8 mouse cellular contexts compared by ENCODE assay signal in the genomic region with DNA sequence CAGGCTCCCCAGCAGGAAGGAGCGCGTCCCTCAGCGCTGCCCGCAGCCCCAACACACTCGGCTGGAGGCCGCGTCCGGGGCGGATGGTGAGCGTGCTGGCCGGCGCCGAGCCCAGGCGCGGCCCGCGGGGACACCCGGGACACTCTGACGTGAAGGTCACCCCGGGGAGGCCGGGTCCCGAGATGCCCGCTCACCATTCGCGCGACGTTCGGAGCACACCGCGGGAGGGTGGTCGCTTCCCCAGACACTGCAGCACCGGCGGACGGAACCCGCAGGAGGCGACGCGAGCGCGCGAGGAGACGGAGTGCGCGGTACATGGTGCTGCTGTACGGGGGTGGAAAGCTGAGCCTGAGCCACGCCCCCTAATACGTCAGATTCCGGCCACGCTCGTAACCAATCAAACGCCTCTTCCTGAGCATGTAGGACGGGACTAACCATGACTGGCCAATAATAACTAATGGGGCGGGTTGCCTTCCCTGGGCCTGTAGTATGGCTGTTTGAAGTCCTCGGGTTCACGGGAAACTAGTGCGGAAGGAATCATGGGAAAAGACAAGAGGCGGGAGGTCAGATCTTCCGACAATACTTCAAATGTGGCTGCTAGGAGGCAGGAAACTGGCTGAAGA. TPM values are rescaled to one million over a fixed set of nuclear protein-coding genes. Genes with fewer than 3 reads are reported as not detected.
DNase-seq lines count a peak whose midpoint lies in the region; ATAC-seq and TF ChIP-seq lines count a peak whose summit lies in the region.

A gene (minus strand): TSS at position 379 of the 623 bp plus-strand sequence.

- H3K9me3 ChIP-seq in embryonic facial prominence, embryonic 13.5 days: no peaks in the 10 kb centered on the region
- H3K9me3 ChIP-seq in limb, embryonic 12.5 days: no peaks in the 10 kb centered on the region
- H3K9me3 ChIP-seq in midbrain, embryonic 15.5 days: no peaks in the 10 kb centered on the region

- peak within 1 kb of the TSS; percentile 95 for H3K9ac ChIP-seq in embryonic facial prominence, embryonic 13.5 days
- peak within 1 kb of the TSS; percentile 85 for H3K9ac ChIP-seq in limb, embryonic 12.5 days (replicated peaks)
- peak within 1 kb of the TSS; percentile 97 for H3K9ac ChIP-seq in midbrain, embryonic 15.5 days

- WGBS in embryonic facial prominence, embryonic 13.5 days: under 1% methylated on average over 58 of the region's 58 CpGs
- under 1% methylated on average over 58 of the region's 58 CpGs for WGBS in kidney, adult 2 months
- under 1% methylated on average over 58 of the region's 58 CpGs for WGBS in limb, embryonic 12.5 days
- WGBS in midbrain, embryonic 15.5 days: under 1% methylated on average over 58 of the region's 58 CpGs
- under 1% methylated on average over 58 of the region's 58 CpGs for WGBS in spleen, adult 2 months

- DNase-seq in 3134 (ENCODE audit: extremely low read depth, insufficient read length, low spot score): peak; percentile 91
- DNase-seq in adrenal gland, postnatal 36 days: peak; percentile 95 to 96
- DNase-seq in heart, adult 18-20 months: peak; percentile 97 to 98
- DNase-seq in kidney, adult 2 months: peak; percentile 99
- DNase-seq in spleen, adult 2 months (ENCODE audit: low read depth in 1 of 2, low spot score in 2 of 2): peak; percentile 93 to 95

- peaks cover 12% of the 10 kb centered on the region for H3K4me1 ChIP-seq in embryonic facial prominence, embryonic 13.5 days
- H3K4me1 ChIP-seq in kidney, adult 2 months (ENCODE audit: control insufficient read depth, insufficient read depth, low read length): peaks cover 16% of the 10 kb centered on the region
- peaks cover 9% of the 10 kb centered on the region; the same call in 1 of the 2 replicates for H3K4me1 ChIP-seq in limb, embryonic 12.5 days (replicated peaks)
- H3K4me1 ChIP-seq in midbrain, embryonic 15.5 days: peaks cover 20% of the 10 kb centered on the region
- H3K4me1 ChIP-seq in spleen, adult 2 months (ENCODE audit: control insufficient read depth, insufficient read depth, insufficient read length): peaks cover 8% of the 10 kb centered on the region; the same call in 1 of the 2 replicates

- H3K27me3 ChIP-seq in embryonic facial prominence, embryonic 13.5 days: no peaks in the 10 kb centered on the region
- H3K27me3 ChIP-seq in kidney, adult 2 months (replicated peaks; ENCODE audit: control insufficient read depth, insufficient read depth, low read length): no peaks in the 10 kb centered on the region
- H3K27me3 ChIP-seq in limb, embryonic 12.5 days: no peaks in the 10 kb centered on the region
- H3K27me3 ChIP-seq in midbrain, embryonic 15.5 days (replicated peaks): no peaks in the 10 kb centered on the region
- H3K27me3 ChIP-seq in spleen, adult 2 months (ENCODE audit: control insufficient read depth, insufficient read depth, low read length): no peaks in the 10 kb centered on the region

- no peak for TF ChIP-seq CTCF in kidney, adult 2 months (conservative IDR thresholded peaks at IDR 0.05; ENCODE audit: insufficient read depth, insufficient read length, low read depth, low read length)
- TF ChIP-seq CTCF in spleen, adult 2 months (IDR thresholded peaks at IDR 0.05; ENCODE audit: extremely low read depth, insufficient read depth, insufficient read length, insufficient replicate concordance): no peak

- peak within 1 kb of the TSS; percentile 74 for H3K4me2 ChIP-seq in embryonic facial prominence, embryonic 13.5 days
- H3K4me2 ChIP-seq in limb, embryonic 12.5 days: peak within 1 kb of the TSS; percentile 68
- peak within 1 kb of the TSS; percentile 74 for H3K4me2 ChIP-seq in midbrain, embryonic 15.5 days

- peak; percentile 96 for TF ChIP-seq POLR2A in kidney, adult 2 months (IDR thresholded peaks at IDR 0.05; ENCODE audit: low read depth, low read length)
- peak; percentile 94 for TF ChIP-seq POLR2A in spleen, adult 2 months (IDR thresholded peaks at IDR 0.05; ENCODE audit: low read depth, low read length)

- peaks cover 5% of the 10 kb centered on the region; the same call in 1 of the 2 replicates for H3K36me3 ChIP-seq in embryonic facial prominence, embryonic 13.5 days
- no peaks in the 10 kb centered on the region for H3K36me3 ChIP-seq in kidney, adult 2 months (ENCODE audit: control insufficient read depth, insufficient read depth, low read length)
- no peaks in the 10 kb centered on the region for H3K36me3 ChIP-seq in limb, embryonic 12.5 days
- H3K36me3 ChIP-seq in midbrain, embryonic 15.5 days (replicated peaks): no peaks in the 10 kb centered on the region
- no peaks in the 10 kb centered on the region; the same call in 1 of the 2 replicates for H3K36me3 ChIP-seq in spleen, adult 2 months (ENCODE audit: control insufficient read depth, insufficient read depth, low read length)

- peak; percentile 99 for ATAC-seq in embryonic facial prominence, embryonic 13.5 days (ENCODE audit: insufficient number of reproducible peaks, insufficient read depth, low FRiP score, low TSS enrichment, low read depth)
- ATAC-seq in limb, embryonic 12.5 days (ENCODE audit: insufficient number of reproducible peaks, insufficient read depth, low FRiP score, low TSS enrichment, low read depth): peak; percentile 100
- ATAC-seq in midbrain, embryonic 15.5 days (replicated peaks): peak; percentile 100

- H3K27ac ChIP-seq in embryonic facial prominence, embryonic 13.5 days: peak within 1 kb of the TSS; percentile 87
- H3K27ac ChIP-seq in kidney, adult 2 months (ENCODE audit: insufficient read depth, low read depth, low read length): peak within 1 kb of the TSS; percentile 62
- peak within 1 kb of the TSS; percentile 90 for H3K27ac ChIP-seq in limb, embryonic 12.5 days
- H3K27ac ChIP-seq in midbrain, embryonic 15.5 days: peak within 1 kb of the TSS; percentile 85
- peak within 1 kb of the TSS; percentile 81 for H3K27ac ChIP-seq in spleen, adult 2 months (ENCODE audit: insufficient read depth, low read length)

- H3K4me3 ChIP-seq in embryonic facial prominence, embryonic 13.5 days: peak within 1 kb of the TSS; percentile 89
- H3K4me3 ChIP-seq in kidney, adult 2 months (ENCODE audit: insufficient read depth, low read depth, low read length): peak within 1 kb of the TSS; percentile 77
- H3K4me3 ChIP-seq in limb, embryonic 12.5 days (replicated peaks): peak within 1 kb of the TSS; percentile 68
- peak within 1 kb of the TSS; percentile 93 for H3K4me3 ChIP-seq in midbrain, embryonic 15.5 days
- H3K4me3 ChIP-seq in spleen, adult 2 months (ENCODE audit: extremely low read depth, insufficient read depth, insufficient read length): peak within 1 kb of the TSS; percentile 70

RNA-seq across cellular contexts. Expression of the gene that starts here (rescaled TPM):
- 100 to 1,000 TPM; 199 to 252 TPM for total RNA-seq in adrenal gland, postnatal 36 days (2021)
- 100 and 111 TPM in 2 replicates for polyA plus RNA-seq in embryonic facial prominence, embryonic 13.5 days (2015; fragmentation: Nextera tagmentation; extraction: Ambion mirVana)
- 100 to 1,000 TPM; 574 to 599 TPM for total RNA-seq in heart, adult 18-20 months (2021)
- polyA plus RNA-seq in kidney, adult 2 months (2012; rRNA removed): 117 and 181 TPM in 2 replicates
- polyA plus RNA-seq in limb, embryonic 12.5 days (2016; fragmentation: Nextera tagmentation; extraction: Ambion mirVana): 94.9 and 97.2 TPM in 2 replicates
- polyA plus RNA-seq in midbrain, embryonic 15.5 days (2015; fragmentation: Nextera tagmentation; extraction: Ambion mirVana): 91.9 and 102 TPM in 2 replicates
- polyA plus RNA-seq in spleen, adult 2 months (2012; rRNA removed): 11.1 and 11.2 TPM in 2 replicates

Comparison
In these comparisons a context has a peak if more than half of its experiments do, and no peak if none do; other contexts are left out.
1. Peak in every context shown above with its lines: DNase-seq, ATAC-seq, H3K4me3 ChIP-seq and H3K27ac ChIP-seq.